Mouse (Mus musculus) c-Kit-positive CD71-positive TER-119-negative erythroid progenitor cells, embryonic 14.5 days (primary cell): ENCODE measurements around the gene Dmd.
"Not testable (repeated sequence)": the region's sequence is repeated elsewhere in the genome, so short reads cannot be mapped to it uniquely, and the experiment has no call there.

ENCODE experiments used
- DNase-seq: peaks from one replicate; pipeline ENCODE4 v3.0.0-alpha.2; 2013; ENCODE audit warnings: low read depth

Gene Dmd

DNA sequence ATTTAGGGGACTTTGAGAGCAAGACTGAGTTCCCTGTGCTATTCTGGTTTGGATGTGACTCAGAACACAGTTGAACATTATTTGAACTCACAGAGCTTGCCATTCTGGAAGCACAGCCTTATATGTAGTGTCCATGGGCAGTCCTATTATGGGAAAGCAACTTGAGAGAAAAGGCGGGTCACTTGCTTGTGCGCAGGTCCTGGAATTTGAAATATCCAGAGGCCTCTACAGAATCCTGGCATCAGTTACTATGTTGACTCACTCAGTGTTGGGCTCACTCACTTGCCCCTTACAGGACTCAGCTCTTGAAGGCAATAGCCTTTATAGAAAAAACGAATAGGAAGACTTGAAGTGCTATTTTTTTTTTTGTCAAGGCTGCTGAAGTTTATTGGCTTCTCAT lies at the start of gene Dmd:
Gene Dmd (plus strand): TSS at position 241 of the 400 bp plus-strand sequence.
- no peak for DNase-seq

DNA sequence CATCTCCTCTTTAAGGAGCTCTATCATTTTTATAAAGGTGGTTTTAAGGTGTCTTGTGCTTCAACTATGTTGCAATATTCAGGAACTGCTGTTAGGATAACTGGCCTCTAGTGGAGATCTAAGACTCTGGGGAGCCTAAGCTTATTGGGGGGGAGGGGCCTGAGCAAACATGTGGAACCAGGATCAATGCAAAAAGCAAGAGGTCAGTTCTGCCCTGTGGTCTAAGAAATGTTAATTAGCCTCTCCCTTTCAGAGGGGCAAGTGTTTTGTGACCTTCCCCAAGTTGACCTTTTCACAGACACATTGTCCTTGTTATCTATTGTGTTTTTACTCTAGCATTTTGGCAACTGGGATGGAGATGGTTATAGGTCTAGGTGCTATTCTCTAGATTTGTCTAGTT lies 47.2 kb upstream of the Dmd start:
- no peak for DNase-seq

DNA sequence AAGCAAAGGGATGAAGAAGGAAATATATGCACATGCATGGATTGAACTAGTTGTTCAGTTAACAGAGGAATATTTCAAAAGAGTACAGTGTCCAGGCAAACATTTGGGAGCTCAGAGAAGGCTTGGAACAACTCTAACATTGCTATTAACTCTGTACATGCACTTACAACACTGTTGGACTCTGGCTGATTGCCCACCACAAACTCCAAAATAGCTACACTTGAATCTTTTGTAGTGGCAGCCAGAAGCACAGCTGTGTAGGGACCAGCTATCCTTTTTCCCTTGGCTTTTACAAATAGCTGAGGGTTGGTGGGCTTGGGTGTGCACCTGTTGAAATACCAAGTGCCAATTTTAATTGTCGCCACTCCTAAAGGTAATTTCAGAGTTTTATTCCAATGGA lies 39.0 kb downstream of the Dmd start:
- no peak for DNase-seq

DNA sequence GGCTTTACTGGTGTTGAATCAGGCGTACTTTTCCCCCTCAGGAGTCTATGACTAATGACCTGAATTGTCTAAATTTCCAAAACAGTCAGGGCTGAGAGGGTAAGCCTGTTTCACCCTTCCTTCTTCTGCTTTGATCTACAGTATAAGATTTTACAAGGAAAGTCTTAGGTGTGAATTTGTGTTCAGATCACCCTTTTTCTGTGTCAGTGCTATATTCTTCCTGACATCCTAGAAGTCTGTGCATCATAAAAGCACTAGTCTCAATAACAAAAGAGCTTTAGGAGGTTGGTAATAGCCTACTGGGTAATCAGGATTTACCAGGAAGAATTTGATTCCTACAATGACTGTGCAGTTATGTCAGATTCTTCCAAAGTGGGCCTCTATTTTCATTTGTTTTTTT lies 101.5 kb downstream of the Dmd start:
- DNase-seq: no peak

DNA sequence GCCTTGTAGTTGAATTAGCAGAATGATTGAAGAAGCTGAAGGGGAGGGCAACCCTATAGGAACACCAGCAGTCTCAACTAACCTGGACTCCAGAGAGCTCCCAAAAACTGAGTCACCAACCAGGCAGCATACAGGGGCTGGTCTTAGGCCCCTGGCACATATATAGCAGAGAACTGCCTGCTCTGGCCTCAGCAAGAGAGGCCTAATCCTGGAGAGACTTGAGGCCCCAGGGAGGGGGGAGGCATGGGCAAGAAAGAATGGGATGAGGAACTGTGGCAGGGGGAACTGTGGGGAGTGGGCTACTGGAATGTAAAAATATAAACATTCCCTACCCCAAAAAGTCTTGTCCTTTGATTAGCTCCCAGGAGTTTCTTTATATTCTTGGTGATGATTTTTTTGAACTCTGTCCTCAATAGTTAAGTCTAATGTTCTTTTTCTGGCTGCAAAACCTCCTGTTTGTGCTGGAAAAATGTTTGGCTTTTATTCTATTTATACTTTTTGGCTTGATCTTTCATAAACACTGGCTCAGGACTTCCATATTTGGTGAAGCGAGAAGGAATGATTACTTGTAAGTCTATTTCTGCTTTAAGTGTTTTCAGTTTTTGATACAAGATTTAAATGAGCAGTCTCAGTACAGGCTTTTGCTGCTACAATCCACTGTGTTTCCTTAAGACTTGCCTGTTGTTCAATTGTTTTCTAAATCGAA lies 167.7 kb downstream of the Dmd start:
- DNase-seq: no peak

DNA sequence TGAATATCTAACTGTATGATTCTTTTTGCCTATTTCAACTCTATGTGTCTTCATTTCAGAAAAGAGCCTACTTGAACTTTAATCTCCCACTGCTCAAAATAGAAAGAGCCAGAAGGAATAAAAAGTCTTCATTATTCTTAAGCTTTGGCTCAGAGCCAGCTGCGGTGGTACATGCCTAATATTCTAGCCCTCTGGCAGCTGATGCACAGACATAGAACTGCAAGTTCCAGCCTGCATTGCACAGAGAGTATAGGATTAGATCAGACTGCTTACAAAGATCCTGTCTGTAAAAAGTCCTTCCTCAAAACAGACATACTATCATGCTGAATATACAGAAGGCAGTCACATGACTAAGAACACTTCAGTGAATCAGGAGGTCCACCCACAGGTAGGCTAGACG lies 168.5 kb downstream of the Dmd start:
- DNase-seq: no peak

DNA sequence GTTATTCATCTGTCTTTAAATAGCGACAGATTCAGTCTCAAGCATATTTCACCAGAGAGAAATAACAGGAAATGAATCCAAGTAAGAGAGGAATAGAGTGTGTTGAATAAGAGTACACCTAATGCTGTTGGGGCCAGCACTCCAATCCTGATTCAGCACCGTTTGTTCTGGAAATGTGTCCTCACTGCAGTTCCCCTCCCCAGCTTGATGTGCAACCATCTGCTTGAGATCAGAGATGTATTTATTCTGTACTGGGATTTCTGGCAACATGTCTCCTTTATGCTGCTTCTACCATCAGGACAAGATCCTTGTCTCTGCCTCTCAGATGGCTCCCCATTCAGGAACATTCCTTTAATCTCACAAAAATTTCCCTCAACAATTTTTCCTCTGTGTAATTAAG lies 271.9 kb downstream of the Dmd start:
- no peak for DNase-seq

DNA sequence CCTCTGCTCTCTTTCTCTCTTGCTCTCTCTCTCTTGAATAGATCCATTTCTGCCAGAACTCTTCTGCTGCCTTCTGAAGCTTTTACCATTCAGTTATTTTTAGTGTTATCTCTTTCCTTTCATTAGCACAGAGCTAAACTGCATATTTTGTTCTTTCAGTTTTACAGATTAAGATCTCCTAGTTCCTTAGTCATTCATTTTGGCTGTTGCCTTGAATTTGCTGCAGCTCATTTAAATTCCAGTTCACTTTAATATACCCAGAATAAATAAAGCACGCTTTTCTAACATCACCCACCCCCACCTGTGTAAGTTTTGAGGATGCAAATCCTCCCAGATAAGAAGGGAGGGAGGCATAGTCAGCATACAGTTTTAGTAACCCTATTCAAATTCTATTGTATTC lies 272.4 kb downstream of the Dmd start:
- no peak for DNase-seq

DNA sequence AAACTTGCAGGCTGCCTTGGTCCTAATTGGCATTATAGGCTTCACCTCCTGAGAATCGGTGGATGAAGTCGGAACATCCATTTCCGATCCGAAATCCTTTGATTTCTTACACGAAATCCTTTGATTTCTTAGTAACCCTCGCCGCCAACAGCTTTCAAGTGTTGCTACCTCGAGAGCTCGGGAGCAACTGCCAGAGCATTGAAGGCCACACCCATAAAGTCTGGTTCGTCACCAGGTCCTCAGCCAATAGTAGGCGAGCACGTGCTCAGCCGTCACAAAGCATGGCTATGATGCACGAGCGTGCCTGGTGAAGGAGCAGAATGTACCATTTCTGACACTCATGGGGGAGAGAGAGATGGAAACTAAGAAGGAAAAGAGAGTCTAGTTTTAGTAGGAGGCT lies 538.9 kb downstream of the Dmd start, which contains the start of gene Tsga8:
Gene Tsga8 (minus strand): TSS at position 327 of the 400 bp plus-strand sequence.
- DNase-seq: no peak

DNA sequence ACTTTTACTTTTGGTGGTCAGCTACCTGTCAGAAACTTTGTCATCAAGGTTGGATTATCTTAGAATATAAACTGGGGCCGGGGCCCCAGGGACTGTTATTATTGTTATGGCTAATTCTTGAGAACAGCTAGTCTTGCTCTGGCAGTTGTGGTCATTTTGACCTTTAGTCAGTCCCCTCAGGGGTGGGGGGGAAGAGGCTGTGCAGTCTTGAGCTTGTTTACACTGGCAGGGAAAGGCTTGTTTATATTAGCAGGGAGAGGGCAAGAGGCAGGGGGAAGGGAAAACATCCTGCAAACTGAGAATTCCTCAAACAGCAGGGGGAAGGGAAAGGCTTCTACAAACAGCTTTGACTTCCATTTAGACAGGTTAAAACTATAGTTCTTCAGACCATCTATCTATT lies 726.3 kb downstream of the Dmd start:
- no peak for DNase-seq

DNA sequence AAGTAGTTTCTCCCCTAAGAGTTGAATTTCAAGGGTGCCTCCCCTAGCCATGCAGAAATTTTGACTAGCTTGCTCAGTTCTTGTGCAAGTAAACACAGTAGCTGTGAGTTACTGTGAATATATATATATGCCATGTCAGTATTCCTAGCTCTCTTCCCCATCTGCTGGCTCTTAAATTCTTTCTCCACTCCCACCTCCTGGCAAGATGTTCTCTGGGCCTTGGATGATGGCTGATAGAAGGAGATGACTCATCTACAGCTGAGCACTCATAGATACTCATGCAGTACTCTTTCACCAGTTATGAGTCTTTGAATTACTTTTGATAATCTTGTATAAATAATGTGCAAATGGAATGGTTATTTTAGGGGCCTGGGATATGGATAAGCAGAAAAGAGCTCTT lies 737.9 kb downstream of the Dmd start:
- DNase-seq: no peak

DNA sequence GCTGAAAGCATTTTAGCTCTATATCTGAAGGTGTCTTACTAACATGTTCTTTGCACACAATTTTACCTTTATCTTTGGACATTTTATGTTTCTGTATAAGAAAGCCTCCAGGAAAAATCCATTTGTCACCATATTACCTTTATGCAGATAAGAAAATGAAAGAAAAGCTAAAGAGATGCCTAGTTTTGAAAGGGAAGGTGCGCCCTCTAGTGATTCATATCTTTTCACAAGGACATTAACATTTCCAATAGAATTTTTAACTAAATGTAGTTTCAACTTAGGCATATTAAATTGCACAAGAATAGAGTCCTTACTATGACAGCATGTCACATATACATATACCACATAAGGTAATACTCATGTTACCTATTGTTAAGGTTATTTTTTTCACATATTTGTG lies 791.9 kb downstream of the Dmd start:
- DNase-seq: no peak

DNA sequence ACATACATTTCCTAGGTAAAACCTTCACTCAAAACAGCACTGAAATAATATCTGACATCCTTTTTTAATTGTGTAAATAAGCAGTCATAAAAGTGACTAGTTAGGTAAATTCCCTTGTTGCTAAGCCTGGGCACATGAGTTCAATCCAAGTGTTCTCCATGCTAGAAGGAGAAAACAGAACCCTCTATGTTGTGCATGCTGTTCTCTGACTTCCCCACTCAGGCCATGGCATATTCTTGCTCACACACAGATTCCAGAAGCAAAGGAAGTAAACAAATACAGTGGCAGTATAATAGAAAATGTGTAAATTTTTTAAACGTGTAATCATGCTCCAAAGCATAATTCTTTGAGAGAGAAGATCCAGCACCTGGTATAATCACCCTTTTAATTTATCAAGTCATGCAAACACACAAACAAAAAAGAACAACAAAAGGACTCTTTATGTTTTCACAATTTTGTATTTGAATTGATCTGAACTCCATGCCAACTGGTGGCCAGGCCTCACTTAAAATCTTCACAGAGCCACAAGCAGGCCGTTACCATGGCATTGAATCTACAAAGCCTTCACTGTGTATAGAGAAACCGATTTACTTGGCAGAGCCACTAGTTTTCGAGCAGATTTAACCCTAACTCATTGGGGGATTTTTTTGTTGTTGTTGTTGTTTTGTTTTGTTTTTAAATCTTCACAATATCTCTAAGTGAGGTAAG lies 797.8 kb downstream of the Dmd start:
- no peak for DNase-seq

DNA sequence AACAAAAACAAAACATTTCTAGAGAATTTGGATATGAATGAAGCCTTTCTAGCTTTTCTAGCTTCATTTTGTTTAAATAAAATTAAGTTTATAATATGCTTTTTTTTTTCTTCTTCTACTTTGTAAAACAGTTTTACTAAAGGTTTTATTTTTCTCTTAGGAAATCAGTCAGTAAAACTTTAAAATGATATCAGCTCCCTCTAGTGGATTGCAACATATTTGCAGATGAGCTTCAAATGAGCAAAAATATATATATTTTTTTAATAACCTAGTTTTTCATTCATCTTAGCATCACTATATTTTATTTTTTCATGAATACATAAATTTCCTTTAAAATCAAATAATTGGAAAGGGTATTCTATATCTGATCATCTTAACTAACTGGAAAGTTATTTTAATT lies 838.7 kb downstream of the Dmd start:
- no peak for DNase-seq

DNA sequence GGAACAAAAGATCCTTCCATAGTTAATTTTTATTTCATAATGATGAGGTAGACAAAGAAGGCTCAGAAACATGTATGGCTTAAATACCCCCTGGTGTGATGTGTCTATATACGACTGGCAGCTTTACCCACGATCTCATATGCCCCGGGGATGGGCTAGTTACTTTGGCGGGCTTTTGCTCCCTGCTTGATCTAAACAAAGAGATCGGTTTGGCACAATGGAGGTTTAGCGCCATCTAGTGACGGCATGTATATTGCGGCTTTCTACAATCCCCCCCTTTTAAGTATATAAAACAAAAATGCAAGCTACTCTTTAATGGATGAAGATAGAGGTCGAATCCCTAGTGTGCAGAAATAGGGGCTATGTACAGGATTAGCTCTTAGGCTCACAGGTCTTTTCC lies 918.8 kb downstream of the Dmd start:
- DNase-seq: not testable (repeated sequence)

DNA sequence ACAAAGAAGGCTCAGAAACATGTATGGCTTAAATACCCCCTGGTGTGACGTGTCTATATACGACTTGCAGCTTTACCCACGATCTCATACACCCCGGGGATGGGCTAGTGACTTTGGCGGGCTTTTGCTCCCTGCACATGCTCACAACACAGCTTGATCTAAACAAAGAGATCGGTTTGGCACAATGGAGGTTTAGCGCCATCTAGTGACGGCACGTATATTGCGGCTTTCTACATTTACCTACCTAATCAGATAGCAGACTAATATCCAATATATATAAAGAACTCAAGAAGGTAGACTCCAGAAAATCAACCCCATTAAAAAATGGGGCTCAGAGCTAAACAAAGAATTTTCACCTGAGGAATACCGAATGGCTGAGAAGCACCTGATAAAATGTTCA lies 926.7 kb downstream of the Dmd start:
- DNase-seq: peak; percentile 2

DNA sequence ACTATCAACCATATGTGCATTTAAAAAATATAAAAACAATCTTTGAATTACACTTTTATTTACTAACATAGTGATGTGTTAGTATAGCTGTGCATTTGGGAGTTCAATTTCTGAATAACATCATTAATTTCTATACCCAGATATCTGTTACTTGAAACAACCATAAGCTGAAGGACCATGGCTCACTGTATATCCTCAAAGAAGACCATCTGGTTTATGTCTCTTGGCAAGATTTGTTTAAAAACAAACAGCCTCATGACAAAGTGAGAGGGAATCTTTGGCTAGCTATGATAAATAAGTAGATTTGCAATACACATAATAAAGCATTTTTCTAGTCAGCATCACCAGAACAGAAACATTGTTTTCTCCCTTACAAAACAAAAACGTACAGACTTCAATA lies 1027.2 kb downstream of the Dmd start:
- DNase-seq: no peak

DNA sequence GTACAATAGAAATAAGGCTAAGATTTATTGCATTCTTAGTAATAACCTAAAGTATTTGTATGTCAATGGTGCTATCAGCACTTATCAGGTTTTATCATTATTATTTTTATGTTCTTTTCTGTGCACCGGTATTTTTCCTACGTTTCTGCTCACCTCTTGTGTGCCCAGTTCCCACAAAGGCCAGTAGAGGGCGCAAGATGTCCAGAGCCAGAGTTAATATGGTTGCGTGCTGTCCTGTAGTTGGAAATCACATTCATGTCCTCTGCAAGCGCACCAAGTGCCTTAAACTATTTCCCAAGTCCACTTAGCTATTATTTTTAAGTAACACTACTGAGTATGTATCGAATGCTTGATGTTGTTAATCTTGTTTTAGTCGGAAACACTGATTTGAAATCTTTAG lies 1052.6 kb downstream of the Dmd start:
- DNase-seq: no peak

DNA sequence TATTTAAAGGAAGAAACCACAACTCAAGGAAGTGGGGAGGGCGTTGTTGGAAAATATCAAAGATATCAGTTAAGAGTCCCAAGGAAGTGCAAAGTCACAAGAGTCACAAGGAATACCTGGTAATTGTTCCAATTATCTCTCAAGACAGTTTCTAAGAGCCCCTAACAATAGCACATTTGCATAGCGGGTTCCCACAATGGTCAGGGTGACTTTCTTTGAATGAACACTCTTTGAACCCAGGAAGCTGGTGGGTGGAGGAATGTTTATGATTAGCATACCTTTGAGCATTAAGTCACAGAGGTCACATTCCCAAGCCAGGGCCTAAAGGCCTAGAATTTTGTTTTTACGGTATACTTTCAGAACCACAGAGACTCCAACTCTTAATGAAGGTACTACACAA lies 1113.8 kb downstream of the Dmd start:
- not testable (repeated sequence) for DNase-seq

DNA sequence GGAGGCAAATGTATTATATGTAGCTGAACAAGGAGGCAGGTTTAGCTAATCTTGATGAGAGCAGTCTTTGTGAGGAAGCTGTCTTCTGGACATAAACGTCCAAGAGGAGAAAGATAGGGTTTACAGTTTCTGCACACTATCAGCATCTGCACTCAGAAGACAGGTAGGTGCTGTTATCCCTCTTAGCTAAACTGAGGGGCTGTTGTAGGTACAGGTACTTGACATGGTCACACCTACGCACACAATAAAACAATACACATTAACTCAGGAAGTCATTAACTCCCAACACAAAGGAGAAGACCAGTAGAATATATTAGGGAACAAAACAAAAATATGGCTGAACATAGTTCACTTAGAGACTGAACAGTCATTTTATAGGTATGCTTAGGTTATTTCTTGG lies 1217.2 kb downstream of the Dmd start:
- DNase-seq: no peak

DNA sequence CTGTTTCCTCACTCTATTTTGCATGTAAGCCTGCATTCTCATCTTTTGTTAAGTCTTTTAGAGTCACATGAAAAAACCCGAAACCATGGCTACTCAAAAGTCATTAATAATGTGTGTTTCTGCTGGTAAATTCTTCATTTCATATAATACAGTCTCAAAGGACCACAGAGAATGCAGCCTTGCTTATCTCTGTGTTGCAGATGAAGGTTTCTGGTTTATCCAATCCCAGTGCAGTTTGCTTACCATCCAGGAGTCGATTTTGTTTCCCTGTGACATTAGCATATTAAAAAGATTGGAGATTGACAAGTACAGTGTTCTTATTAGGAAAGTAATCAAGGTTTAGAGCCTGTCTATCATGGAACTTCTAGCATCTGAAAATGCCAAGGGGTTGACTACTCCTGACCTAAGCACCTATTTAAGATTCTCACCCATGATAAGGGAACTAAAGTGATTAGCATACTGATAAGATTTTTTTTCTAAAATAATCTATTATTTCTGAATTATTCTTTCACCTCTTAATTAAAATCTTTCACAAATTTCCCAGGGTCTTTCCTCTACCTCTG lies 1292.7 kb downstream of the Dmd start:
- no peak for DNase-seq

DNA sequence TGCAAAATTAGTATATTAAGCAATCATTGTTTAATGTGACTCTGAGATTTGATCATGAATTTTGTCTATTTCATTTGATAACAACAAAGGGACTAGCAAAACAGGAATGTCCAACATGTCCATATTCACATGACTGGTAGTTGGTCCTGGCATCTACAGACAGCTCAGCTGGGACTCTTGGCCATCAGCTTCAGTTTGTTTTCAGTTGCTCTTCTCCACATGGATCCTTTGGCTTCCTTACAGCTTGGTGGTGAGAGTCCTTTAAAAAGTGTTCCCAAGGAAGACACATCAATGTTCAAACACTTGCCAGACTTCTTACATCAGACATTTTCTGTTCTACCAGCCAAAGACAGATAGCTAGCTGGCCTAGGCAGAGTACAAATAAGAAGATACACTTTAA lies 1381.9 kb downstream of the Dmd start:
- no peak for DNase-seq

DNA sequence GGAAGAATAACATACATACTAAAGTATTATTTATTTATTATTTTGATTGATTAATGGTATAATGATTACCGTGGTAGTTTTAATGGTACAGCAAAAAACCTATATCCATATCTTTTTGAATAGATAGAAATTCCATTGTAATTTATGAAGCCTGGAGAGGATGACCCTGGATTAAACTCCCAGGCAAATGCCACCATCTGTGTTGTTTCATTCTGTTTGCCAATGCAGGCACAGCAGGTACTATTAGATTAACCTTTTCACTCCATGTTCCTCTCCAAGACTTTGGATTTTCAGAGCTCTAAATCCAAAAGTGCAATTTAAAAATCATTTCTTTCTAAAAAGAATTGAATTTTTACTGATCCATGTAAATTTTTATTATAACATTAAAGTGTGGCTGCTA lies 1383.5 kb downstream of the Dmd start:
- DNase-seq: no peak

DNA sequence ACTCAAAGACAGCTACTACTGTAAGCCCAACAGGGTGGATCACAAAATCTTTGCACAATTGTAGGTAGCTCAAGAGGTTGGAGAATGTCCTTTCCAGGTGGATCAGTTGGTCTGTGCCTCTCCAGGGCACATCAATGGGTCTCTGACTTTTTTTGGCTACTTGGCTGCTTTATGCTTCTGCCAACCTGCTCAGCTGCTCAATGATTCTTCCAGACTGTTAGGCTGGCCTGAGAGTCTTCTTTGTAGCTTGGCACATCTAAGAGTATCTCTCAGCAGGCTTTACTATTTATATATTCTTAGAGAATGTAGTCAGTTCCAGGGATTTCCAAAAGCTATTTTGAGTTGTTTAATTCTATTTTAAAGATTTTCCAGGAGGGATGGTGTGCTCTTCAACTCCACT lies 1416.3 kb downstream of the Dmd start:
- no peak for DNase-seq
